Mouse (Mus musculus) embryo, embryonic 11.5 days (tissue): ENCODE measurements around the gene Clec10a.

ENCODE experiments used
- DNase-seq: peaks from one replicate; pipeline ENCODE4 v3.0.0-alpha.2; 2012; ENCODE audit warnings: low read depth, low spot score

Clec10a gene

DNA sequence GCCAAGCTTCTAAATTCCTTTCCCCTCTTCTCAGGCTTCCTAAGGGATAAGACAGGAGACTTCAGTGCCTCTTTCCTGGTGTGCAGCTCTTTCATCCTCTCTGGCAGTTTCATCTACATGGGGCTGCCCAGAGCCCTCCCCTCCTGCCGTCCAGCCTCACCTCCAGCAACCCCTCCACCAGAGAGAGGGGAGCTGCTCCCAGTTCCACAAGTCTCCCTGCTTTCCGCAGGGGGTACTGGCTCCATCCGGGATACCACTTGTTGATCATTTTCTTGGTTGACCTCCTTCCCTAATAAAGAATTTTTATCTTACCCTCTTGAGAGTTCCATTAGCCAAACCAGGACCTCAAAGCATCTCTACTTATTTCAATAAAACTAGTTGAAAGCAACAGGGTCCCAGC, 60.1 kb downstream of the Clec10a start:
- no peak for DNase-seq

DNA sequence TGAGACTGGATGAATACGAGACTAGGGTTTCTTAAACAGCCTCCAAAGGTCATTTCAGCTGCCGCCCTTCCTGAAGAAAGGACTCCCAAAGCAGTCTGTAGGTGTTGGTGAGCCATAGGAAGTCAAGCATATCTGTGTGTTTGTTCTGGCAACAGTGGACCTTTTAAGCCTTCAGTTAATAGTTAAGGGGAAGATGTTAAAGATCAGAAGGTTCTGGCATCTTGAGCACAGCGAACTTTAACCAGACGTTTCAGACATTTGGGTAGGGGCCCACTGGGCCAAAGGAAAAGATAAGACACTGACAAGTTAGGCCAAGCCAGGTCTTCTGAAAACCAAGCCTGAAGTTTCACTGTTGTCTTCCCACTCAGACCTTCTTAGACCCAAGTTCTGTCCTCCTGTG, 62.0 kb downstream of the Clec10a start:
- DNase-seq = no peak

GRCm38 (mm10) chr11:70218741-70219470, 62.9 kb downstream of the Clec10a start:
- DNase-seq = no peak

GRCm38 (mm10) chr11:70219873-70220272, 63.9 kb downstream of the Clec10a start:
- no peak for DNase-seq

GRCm38 (mm10) chr11:70220323-70220722, 64.3 kb downstream of the Clec10a start:
- no peak for DNase-seq
